Mouse (Mus musculus): ENCODE results near the gene Ascl5. TPM values are rescaled to one million over a fixed set of nuclear protein-coding genes. Genes with fewer than 3 reads are reported as not detected.

Gene Ascl5
- polyA plus RNA-seq (2014; fragmentation: Illumina TruSeq; extraction: RNeasy Lipid Tissue Mini Kit (QIAGEN cat#74804); ENCODE audit: low read depth, low replicate concordance), result not detected

DNA sequence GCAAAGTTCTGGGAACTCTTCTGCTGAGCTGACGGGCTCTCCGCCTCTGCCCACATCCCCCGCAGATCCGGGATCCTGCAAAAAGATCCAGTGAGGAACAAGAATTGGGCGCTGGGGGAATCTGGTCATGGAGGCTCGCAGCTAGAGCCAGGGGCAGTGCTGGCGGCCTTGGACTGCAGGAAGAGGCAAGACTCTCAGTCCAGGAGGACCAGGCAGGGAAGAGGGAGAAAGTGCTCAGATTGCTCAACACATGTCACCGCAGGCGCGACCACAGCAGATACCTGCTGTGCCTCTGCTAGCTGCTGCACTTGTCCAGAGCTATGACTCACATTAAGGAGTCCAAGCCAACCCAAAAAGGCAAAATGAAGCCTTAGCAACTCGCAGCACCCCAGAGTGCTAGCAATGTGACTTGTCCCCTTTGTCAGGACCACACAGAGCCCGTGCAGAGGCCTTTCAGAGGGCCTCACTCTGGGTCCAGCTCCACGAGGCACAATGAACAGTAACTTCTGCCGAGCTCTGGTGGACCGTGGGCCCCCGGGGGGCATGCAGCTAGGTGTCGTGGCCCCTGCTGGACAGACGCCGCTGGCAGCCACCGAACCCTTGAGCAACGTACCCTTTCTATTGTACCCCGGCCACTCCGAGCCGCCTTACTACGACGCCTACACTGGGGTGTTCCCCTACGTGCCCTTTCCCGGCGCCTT lies at the start of gene Ascl5:
Gene Ascl5 (plus strand): TSS at position 493 of the 701 bp plus-strand sequence.

DNA sequence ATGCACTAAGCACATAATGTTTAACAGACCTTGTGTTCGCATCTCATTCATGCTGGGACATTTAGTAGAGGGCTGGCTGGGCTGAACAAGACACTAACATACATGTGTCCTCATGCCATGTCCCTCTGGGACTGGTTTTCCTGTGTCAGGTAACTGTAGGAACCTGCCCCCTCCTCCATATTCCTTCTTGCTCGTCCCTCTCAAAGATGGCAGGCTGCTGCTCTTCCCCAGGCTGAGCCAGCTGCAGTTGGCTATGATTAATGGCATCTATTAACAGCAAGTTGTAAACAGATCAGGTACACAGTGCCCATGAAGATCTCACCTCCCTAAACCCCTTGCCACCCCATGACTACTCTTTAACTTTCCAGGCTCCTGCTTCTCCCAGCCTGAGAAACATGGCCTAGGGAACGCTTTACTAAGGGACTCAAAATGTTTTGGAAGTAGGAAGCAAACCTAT lies 44.3 kb upstream of the Ascl5 start, which contains the start of gene Igfn1:
Gene Igfn1 (minus strand): TSS at position 51 of the 457 bp plus-strand sequence.

DNA sequence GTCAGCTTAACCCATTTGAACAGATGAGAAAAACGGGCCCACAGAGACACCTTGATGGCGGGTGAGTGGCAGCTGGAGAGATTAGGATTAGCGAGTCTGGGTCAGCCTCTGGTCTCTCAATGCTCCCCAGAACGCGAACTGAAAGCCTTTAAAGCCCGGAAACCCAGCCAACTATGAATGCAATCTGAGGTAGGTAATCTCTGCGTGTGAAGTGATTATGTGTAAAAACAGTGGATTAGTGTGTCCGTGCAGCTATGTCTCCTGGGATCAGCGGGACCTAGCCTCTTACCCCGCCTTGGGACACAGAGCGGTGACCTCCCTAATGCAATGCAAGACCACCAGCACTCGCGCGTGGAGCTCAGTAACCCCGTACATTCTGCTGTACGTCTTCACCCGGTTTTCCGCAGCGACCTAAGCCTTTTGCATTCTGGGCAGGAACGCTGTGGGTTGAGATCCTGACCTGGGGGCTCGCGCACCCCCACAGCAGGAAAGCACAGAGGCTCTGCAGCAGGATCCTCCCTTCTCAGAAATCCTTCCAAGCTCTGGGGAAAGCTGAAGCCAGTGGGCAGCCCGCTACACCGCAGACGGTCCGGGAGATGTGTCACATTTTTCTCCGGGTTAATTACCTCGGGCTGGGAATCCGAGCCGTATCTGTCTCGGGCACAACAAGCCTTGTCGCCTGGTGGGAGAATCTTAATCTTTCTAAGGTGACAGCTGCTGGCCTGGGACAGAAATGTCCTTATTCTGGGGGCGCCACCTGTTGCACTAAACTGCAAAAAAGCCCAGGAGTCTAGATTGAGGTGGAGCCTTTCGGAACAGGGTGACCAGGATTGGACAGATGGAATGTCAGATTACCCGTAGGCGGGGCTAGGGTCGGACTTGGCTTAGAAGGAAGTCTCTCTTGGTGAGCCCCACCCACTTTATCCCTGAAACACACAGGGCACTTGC lies 43.1 kb upstream of the Ascl5 start, which contains the start of gene Tmem9:
Gene Tmem9 (plus strand): TSS at position 940 of the 948 bp plus-strand sequence.

DNA sequence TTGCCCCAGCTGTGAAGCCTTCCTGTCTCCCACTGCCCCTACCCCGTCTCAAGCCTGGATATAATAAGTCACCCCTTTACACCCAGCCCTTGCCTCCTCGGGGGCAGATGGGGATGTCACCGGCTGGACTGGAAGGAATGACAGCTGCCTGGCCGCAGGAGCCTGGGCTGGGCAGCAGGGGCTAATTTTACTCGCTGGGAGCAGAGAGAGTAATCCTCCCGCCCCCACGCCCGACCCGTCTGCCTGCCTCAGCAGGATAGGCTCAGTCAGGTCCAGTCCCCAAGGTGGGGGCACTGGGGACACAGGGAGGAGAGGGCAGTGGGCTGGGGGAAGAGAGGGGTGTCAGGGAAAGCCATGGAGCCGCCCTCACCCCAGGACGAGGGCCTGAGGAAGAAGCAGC lies 1.9 kb downstream of the Ascl5 start, which contains the start of gene Cacna1s:
Gene Cacna1s (plus strand): TSS at position 204 of the 400 bp plus-strand sequence.

Other genes with a start within 250 kb of the Ascl5 start
- 27.6 TPM for gene Lad1, start 232.2 kb upstream of the Ascl5 start, polyA plus RNA-seq (2014; fragmentation: Illumina TruSeq; extraction: RNeasy Lipid Tissue Mini Kit (QIAGEN cat#74804); ENCODE audit: low read depth, low replicate concordance)
- gene Tnnt2, start 214.4 kb upstream of the Ascl5 start, polyA plus RNA-seq (2014; fragmentation: Illumina TruSeq; extraction: RNeasy Lipid Tissue Mini Kit (QIAGEN cat#74804); ENCODE audit: low read depth, low replicate concordance), result 29.7 TPM
- 2.0 TPM for gene Pkp1, start 131.6 kb upstream of the Ascl5 start, polyA plus RNA-seq (2014; fragmentation: Illumina TruSeq; extraction: RNeasy Lipid Tissue Mini Kit (QIAGEN cat#74804); ENCODE audit: low read depth, low replicate concordance)
- 0.73 TPM for gene Igfn1, start 44.5 kb upstream of the Ascl5 start, polyA plus RNA-seq (2014; fragmentation: Illumina TruSeq; extraction: RNeasy Lipid Tissue Mini Kit (QIAGEN cat#74804); ENCODE audit: low read depth, low replicate concordance)
- gene Tmem9, start 42.7 kb upstream of the Ascl5 start, polyA plus RNA-seq (2014; fragmentation: Illumina TruSeq; extraction: RNeasy Lipid Tissue Mini Kit (QIAGEN cat#74804); ENCODE audit: low read depth, low replicate concordance), result 45.9 TPM
- 0.46 TPM for gene Cacna1s, start 1.9 kb downstream of the Ascl5 start, polyA plus RNA-seq (2014; fragmentation: Illumina TruSeq; extraction: RNeasy Lipid Tissue Mini Kit (QIAGEN cat#74804); ENCODE audit: low read depth, low replicate concordance)
- gene Kif21b, start 80.6 kb downstream of the Ascl5 start, polyA plus RNA-seq (2014; fragmentation: Illumina TruSeq; extraction: RNeasy Lipid Tissue Mini Kit (QIAGEN cat#74804); ENCODE audit: low read depth, low replicate concordance), result 2.0 TPM
- 0.73 TPM for gene Mroh3, start 162.0 kb downstream of the Ascl5 start, polyA plus RNA-seq (2014; fragmentation: Illumina TruSeq; extraction: RNeasy Lipid Tissue Mini Kit (QIAGEN cat#74804); ENCODE audit: low read depth, low replicate concordance)
- gene Inava, start 183.5 kb downstream of the Ascl5 start, polyA plus RNA-seq (2014; fragmentation: Illumina TruSeq; extraction: RNeasy Lipid Tissue Mini Kit (QIAGEN cat#74804); ENCODE audit: low read depth, low replicate concordance), result 13.3 TPM
- not detected for gene Gpr25, start 210.1 kb downstream of the Ascl5 start, polyA plus RNA-seq (2014; fragmentation: Illumina TruSeq; extraction: RNeasy Lipid Tissue Mini Kit (QIAGEN cat#74804); ENCODE audit: low read depth, low replicate concordance)

Data from adipose tissue, adult 10 weeks (tissue).